Mouse (Mus musculus) liver, embryonic 16.5 days (tissue): ENCODE results near the gene Olfr902. TPM values are rescaled to one million over a fixed set of nuclear protein-coding genes. Genes with fewer than 3 reads are reported as not detected.
"Not testable (repeated sequence)": the region's sequence is repeated elsewhere in the genome, so short reads cannot be mapped to it uniquely, and the experiment has no call there.

Experiments used
- ATAC-seq: fragments of 200-750 bp; cut with Nextera tagmentation; 2 replicates; pipeline ENCODE4 v1.8.0; 2017; ENCODE audit warnings: low read depth, mild to moderate bottlenecking, moderate number of reproducible peaks, moderate library complexity
- H3K27ac ChIP-seq: fragments of 300-500 bp; sonication (generic); 2 replicates; pipeline ENCODE4 v1.5.1; 2014; ENCODE audit warnings: mild to moderate bottlenecking, low read length
- H3K27me3 ChIP-seq: fragments of 300-500 bp; sonication (generic); 2 replicates; pipeline ENCODE4 v1.6.1; 2014; ENCODE audit warnings: low read depth, low read length, mixed read lengths; ENCODE audit not compliant: control insufficient read depth, insufficient read depth
- H3K36me3 ChIP-seq: fragments of 300-500 bp; sonication (generic); 2 replicates; pipeline ENCODE4 v1.6.1; 2014; ENCODE audit warnings: mild to moderate bottlenecking; ENCODE audit not compliant: control insufficient read depth, insufficient read depth
- H3K4me1 ChIP-seq: fragments of 300-500 bp; sonication (generic); 2 replicates; pipeline ENCODE4 v1.6.1; 2014; ENCODE audit warnings: low read depth, low read length, mixed read lengths; ENCODE audit not compliant: control insufficient read depth
- H3K4me2 ChIP-seq: fragments of 300-500 bp; sonication (generic); 2 replicates; pipeline ENCODE4 v1.6.1; 2014; ENCODE audit warnings: low read depth, low read length, mixed read lengths
- H3K4me3 ChIP-seq: fragments of 300-500 bp; sonication (generic); 2 replicates; pipeline ENCODE4 v1.5.1; 2014; ENCODE audit warnings: low read depth, mild to moderate bottlenecking, low read length
- H3K9ac ChIP-seq: fragments of 300-500 bp; sonication (generic); 2 replicates; pipeline ENCODE4 v1.6.1; 2014; ENCODE audit warnings: low read depth, low read length
- H3K9me3 ChIP-seq: fragments of 300-500 bp; sonication (generic); replicated peaks from 2 replicates; pipeline ENCODE4 v1.6.1; 2016; ENCODE audit warnings: low read length; ENCODE audit not compliant: control insufficient read depth
- WGBS: fragments of 180-500 bp; shearing (Covaris S2); extraction: QIAGEN DNeasy Blood & Tissue Kit; methylation state at CpG from one replicate; pipeline ENCODE4 v1.1.7; 2014; ENCODE audit not compliant: insufficient replicate concordance; 5-methylcytosine and 5-hydroxymethylcytosine counted together
- polyA plus RNA-seq: library from polyadenylated mRNA; unstranded; fragments of >200 nt; fragmentation: Nextera tagmentation; extraction: Ambion mirVana; gene quantifications from 2 replicates; pipeline ENCODE4 v1.2.1, GENCODE M21; 2015

Olfr902 gene
- polyA plus RNA-seq: not detected in 2 replicates

GRCm38 (mm10) chr9:38447352-38447751 is at the start of gene Olfr902:
TSS of gene Olfr902 (plus strand) at chr9:38447652.
- WGBS: 74% methylated on average over 5 of the region's 5 CpGs
- no peaks in the 10 kb centered on the region for H3K36me3 ChIP-seq
- no peaks in the 10 kb centered on the region for H3K9me3 ChIP-seq
- H3K4me1 ChIP-seq: no peaks in the 10 kb centered on the region
- no peak within 1 kb of the TSS for H3K9ac ChIP-seq
- H3K4me3 ChIP-seq: no peak within 1 kb of the TSS
- no peak for ATAC-seq
- H3K27me3 ChIP-seq: no peaks in the 10 kb centered on the region
- no peak within 1 kb of the TSS for H3K4me2 ChIP-seq
- H3K27ac ChIP-seq: no peak within 1 kb of the TSS

- Histone ChIP-seq H3K4me1 (no peaks in the 10 kb centered on the region), H3K9me3 (no peaks in the 10 kb centered on the region), H3K9ac (no peak within 1 kb of the TSS), H3K36me3 (no peaks in the 10 kb centered on the region), H3K4me2 (no peak within 1 kb of the TSS), H3K27me3 (no peaks in the 10 kb centered on the region), H3K27ac (no peak within 1 kb of the TSS), H3K4me3 (no peak within 1 kb of the TSS)
- no peak for ATAC-seq
- 56% methylated on average over 1 of the region's 1 CpGs for WGBS
These were observed 46.1 kb upstream of the Olfr902 start, which contains the start of gene Olfr147 for GRCm38 (mm10) chr9:38401398-38401797. TSS of gene Olfr147 (plus strand) at chr9:38401698.

- H3K9ac ChIP-seq, H3K9me3 ChIP-seq, H3K27ac ChIP-seq, H3K36me3 ChIP-seq, H3K4me1 ChIP-seq, H3K4me2 ChIP-seq, H3K27me3 ChIP-seq, ATAC-seq, H3K4me3 ChIP-seq: not testable (repeated sequence)
- WGBS: 70% methylated on average over 3 of the region's 3 CpGs
These were observed 40.0 kb upstream of the Olfr902 start for GRCm38 (mm10) chr9:38407502-38407901.

- not testable (repeated sequence) for H3K36me3 ChIP-seq, H3K4me3 ChIP-seq, H3K27me3 ChIP-seq, ATAC-seq, H3K9ac ChIP-seq, H3K4me1 ChIP-seq, H3K4me2 ChIP-seq, H3K27ac ChIP-seq, H3K9me3 ChIP-seq
- 81% methylated on average over 14 of the region's 14 CpGs for WGBS
These were observed 34.0 kb upstream of the Olfr902 start for GRCm38 (mm10) chr9:38413502-38413901.

GRCm38 (mm10) chr9:38423801-38424200 is 23.7 kb upstream of the Olfr902 start:
- no peaks in the 10 kb centered on the region for H3K9me3 ChIP-seq
- H3K9ac ChIP-seq: no peak overlapping the region
- H3K4me3 ChIP-seq: no peak overlapping the region
- no peaks in the 10 kb centered on the region for H3K27me3 ChIP-seq
- no peak overlapping the region for H3K27ac ChIP-seq
- ATAC-seq: no peak
- H3K4me1 ChIP-seq: no peaks in the 10 kb centered on the region
- no peaks in the 10 kb centered on the region for H3K36me3 ChIP-seq
- no peak overlapping the region for H3K4me2 ChIP-seq

GRCm38 (mm10) chr9:38427026-38427425 is 20.4 kb upstream of the Olfr902 start:
- no peak overlapping the region for H3K4me3 ChIP-seq
- no peak overlapping the region for H3K27ac ChIP-seq
- H3K36me3 ChIP-seq: no peaks in the 10 kb centered on the region
- no peak overlapping the region for H3K9ac ChIP-seq
- no peaks in the 10 kb centered on the region for H3K4me1 ChIP-seq
- 26% methylated on average over 1 of the region's 1 CpGs for whole genome bisulfite sequencing
- no peaks in the 10 kb centered on the region for H3K27me3 ChIP-seq
- no peak overlapping the region for H3K4me2 ChIP-seq
- no peak for ATAC-seq
- no peaks in the 10 kb centered on the region for H3K9me3 ChIP-seq

- Histone ChIP-seq H3K9me3 (no peaks in the 10 kb centered on the region), H3K9ac (no peak within 1 kb of the TSS), H3K4me3 (no peak within 1 kb of the TSS), H3K36me3 (no peaks in the 10 kb centered on the region), H3K4me2 (no peak within 1 kb of the TSS), H3K27ac (no peak within 1 kb of the TSS), H3K4me1 (no peaks in the 10 kb centered on the region), H3K27me3 (no peaks in the 10 kb centered on the region)
- 59% methylated on average over 1 of the region's 1 CpGs for WGBS
- no peak for ATAC-seq
These were observed 18.3 kb upstream of the Olfr902 start, which contains the start of gene Olfr901 for GRCm38 (mm10) chr9:38429155-38429554. TSS of gene Olfr901 (plus strand) at chr9:38429455.

GRCm38 (mm10) chr9:38462844-38463243 is 15.4 kb downstream of the Olfr902 start, which contains the start of gene Olfr904:
TSS of gene Olfr904 (plus strand) at chr9:38463144.
- Histone ChIP-seq H3K27ac (no peak within 1 kb of the TSS), H3K4me3 (no peak within 1 kb of the TSS), H3K27me3 (no peaks in the 10 kb centered on the region), H3K4me1 (no peaks in the 10 kb centered on the region), H3K9ac (no peak within 1 kb of the TSS), H3K36me3 (no peaks in the 10 kb centered on the region), H3K4me2 (no peak within 1 kb of the TSS), H3K9me3 (no peaks in the 10 kb centered on the region)
- ATAC-seq: no peak

- H3K9me3 ChIP-seq: no peaks in the 10 kb centered on the region
- H3K4me2 ChIP-seq: no peak within 1 kb of the TSS
- no peaks in the 10 kb centered on the region for H3K4me1 ChIP-seq
- ATAC-seq: no peak
- H3K36me3 ChIP-seq: no peaks in the 10 kb centered on the region
- no peaks in the 10 kb centered on the region for H3K27me3 ChIP-seq
- H3K9ac ChIP-seq: no peak within 1 kb of the TSS
- no peak within 1 kb of the TSS for H3K27ac ChIP-seq
- no peak within 1 kb of the TSS for H3K4me3 ChIP-seq
These were observed 23.4 kb downstream of the Olfr902 start, which contains the start of gene Olfr905 for GRCm38 (mm10) chr9:38470807-38471206. TSS of gene Olfr905 (plus strand) at chr9:38471107.
